Mouse (Mus musculus) heart, embryonic 14.5 days (tissue): ENCODE data around the gene Dnajb11. TPM values are rescaled to one million over a fixed set of nuclear protein-coding genes. Genes with fewer than 3 reads are reported as not detected.

Source experiments
- ATAC-seq: fragments of 200-750 bp; cut with Nextera tagmentation; 2 replicates; pipeline ENCODE4 v1.8.0; 2017; ENCODE audit warnings: low read depth, moderate TSS enrichment; ENCODE audit not compliant: insufficient number of reproducible peaks, insufficient read depth, low FRiP score
- H3K27ac ChIP-seq, 2 experiments: fragments of 200-500 bp in 1 of 2; fragments of 300-500 bp in 1 of 2; sonication (generic) in 1 of 2; replicated peaks in 1 of 2; 2 replicates each; pipeline ENCODE4 v1.5.1; 2012 to 2014; ENCODE audit warnings: low read depth in 2 of 2, low read length in 2 of 2, control low read depth in 1 of 2, mild to moderate bottlenecking in 1 of 2, mixed read lengths in 1 of 2; ENCODE audit not compliant: control insufficient read depth in 1 of 2, insufficient read depth in 1 of 2
- H3K27me3 ChIP-seq: fragments of 300-500 bp; sonication (generic); 2 replicates; pipeline ENCODE4 v1.6.1; 2014; ENCODE audit warnings: mild to moderate bottlenecking, low read length, control low read depth; ENCODE audit not compliant: control insufficient read depth, insufficient read depth
- H3K36me3 ChIP-seq: fragments of 300-500 bp; sonication (generic); 2 replicates; pipeline ENCODE4 v1.6.1; 2014; ENCODE audit warnings: mild to moderate bottlenecking, control low read depth, low read length, mixed read lengths; ENCODE audit not compliant: control insufficient read depth, insufficient read depth
- H3K4me1 ChIP-seq, 2 experiments: fragments of 200-500 bp in 1 of 2; fragments of 300-500 bp in 1 of 2; sonication (generic) in 1 of 2; 2 replicates each; pipeline ENCODE4 v1.6.1; 2012 to 2014; ENCODE audit warnings: low read length in 2 of 2, control low read depth in 1 of 2, mixed read lengths in 1 of 2; ENCODE audit not compliant: control insufficient read depth in 2 of 2, insufficient read depth in 2 of 2
- H3K4me2 ChIP-seq: fragments of 300-500 bp; sonication (generic); 2 replicates; pipeline ENCODE4 v1.6.1; 2014; ENCODE audit warnings: mild to moderate bottlenecking, low read length
- H3K4me3 ChIP-seq, 2 experiments: fragments of 200-500 bp in 1 of 2; fragments of 300-500 bp in 1 of 2; sonication (generic) in 1 of 2; 2 replicates each; pipeline ENCODE4 v1.5.1; 2012 to 2014; ENCODE audit warnings: low read length in 2 of 2, mild to moderate bottlenecking in 2 of 2, control low read depth in 1 of 2, low read depth in 1 of 2, moderate library complexity in 1 of 2; ENCODE audit not compliant: control insufficient read depth in 1 of 2, insufficient read depth in 1 of 2
- H3K9ac ChIP-seq: fragments of 300-500 bp; sonication (generic); 2 replicates; pipeline ENCODE4 v1.6.1; 2014; ENCODE audit warnings: mild to moderate bottlenecking, low read length
- H3K9me3 ChIP-seq: fragments of 300-500 bp; sonication (generic); 2 replicates; pipeline ENCODE4 v1.6.1; 2016; ENCODE audit warnings: low read length, control low read depth; ENCODE audit not compliant: control insufficient read depth
- WGBS: fragments of 180-500 bp; shearing (Covaris S2); extraction: QIAGEN DNeasy Blood & Tissue Kit; methylation state at CpG from one replicate; pipeline ENCODE4 v1.1.7; 2014; 5-methylcytosine and 5-hydroxymethylcytosine counted together
- polyA plus RNA-seq: library from polyadenylated mRNA; unstranded; fragments of >200 nt; fragmentation: Nextera tagmentation; extraction: Ambion mirVana; gene quantifications from 2 replicates; pipeline ENCODE4 v1.2.1, GENCODE M21; 2014

Dnajb11 gene
- polyA plus RNA-seq, 1 experiment from 2014 or later = 86.4 TPM

DNA sequence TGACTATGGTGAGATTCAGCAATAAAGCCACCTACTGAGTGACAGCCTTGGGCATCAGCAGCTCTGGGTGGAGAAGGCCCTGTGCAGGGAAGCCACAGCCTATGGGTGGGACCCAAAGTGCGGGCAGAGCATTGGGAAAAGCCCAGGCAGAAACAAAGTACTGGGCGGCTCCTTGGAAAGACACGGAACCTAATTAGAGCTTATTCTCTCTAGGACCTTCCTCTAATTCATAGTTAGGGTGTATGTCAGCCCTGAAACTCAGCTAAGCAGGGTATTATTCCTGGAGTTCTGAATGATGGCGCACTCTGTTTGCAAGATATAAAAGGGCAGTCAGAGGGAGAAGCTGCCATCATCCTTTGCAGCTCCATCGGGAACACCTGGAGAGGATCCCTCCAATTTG is 60.4 kb downstream of the Dnajb11 start, which contains the start of gene Fetub:
Fetub (plus strand) TSS at position 301 of the 400 bp plus-strand sequence.
- ATAC-seq = no peak
- WGBS = 84% methylated on average over 5 of the region's 5 CpGs
- Histone ChIP-seq H3K36me3 (no peaks in the 10 kb centered on the region), H3K27me3 (no peaks in the 10 kb centered on the region), H3K4me3 (no peak within 1 kb of the TSS), H3K9me3 (no peaks in the 10 kb centered on the region), H3K27ac (no peak within 1 kb of the TSS), H3K4me1 (no peaks in the 10 kb centered on the region), H3K4me2 (no peak within 1 kb of the TSS), H3K9ac (no peak within 1 kb of the TSS)

DNA sequence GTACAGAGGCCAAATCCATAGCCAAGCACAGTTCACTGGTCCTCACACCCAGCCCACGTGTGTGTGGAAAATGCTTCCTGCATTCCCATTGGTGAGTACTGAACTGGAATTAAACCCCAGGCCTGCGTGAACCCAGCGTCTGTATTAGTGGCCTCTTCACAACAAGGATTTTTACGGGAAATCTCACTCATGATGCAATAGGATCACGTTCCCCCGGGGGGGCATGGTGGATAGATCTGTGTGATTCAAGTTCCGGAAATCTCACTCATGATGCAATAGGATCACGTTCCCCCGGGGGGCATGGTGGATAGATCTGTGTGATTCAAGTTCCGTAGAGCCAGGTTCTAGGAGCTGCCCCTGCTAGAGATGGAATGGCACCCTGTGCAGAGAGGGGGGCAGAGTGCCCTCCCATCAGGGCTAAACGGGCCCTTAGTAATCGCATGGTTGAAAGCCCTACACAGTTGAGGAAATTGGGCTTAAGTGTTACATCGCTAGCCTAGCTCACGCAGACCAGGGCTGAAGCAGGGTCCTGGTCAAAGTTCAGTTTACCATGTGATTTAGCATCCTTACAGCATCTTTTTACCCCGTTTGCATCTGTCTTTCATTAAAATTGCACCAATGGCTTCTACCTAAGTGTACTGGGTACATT is 61.1 kb downstream of the Dnajb11 start:
- Histone ChIP-seq H3K27ac (no peak overlapping the region), H3K4me3 (no peak overlapping the region), H3K36me3 (no peaks in the 10 kb centered on the region), H3K27me3 (no peaks in the 10 kb centered on the region), H3K4me1 (no peaks in the 10 kb centered on the region), H3K9me3 (no peaks in the 10 kb centered on the region), H3K9ac (no peak overlapping the region), H3K4me2 (no peak overlapping the region)
- WGBS = 82% methylated on average over 15 of the region's 15 CpGs
- no peak for ATAC-seq

DNA sequence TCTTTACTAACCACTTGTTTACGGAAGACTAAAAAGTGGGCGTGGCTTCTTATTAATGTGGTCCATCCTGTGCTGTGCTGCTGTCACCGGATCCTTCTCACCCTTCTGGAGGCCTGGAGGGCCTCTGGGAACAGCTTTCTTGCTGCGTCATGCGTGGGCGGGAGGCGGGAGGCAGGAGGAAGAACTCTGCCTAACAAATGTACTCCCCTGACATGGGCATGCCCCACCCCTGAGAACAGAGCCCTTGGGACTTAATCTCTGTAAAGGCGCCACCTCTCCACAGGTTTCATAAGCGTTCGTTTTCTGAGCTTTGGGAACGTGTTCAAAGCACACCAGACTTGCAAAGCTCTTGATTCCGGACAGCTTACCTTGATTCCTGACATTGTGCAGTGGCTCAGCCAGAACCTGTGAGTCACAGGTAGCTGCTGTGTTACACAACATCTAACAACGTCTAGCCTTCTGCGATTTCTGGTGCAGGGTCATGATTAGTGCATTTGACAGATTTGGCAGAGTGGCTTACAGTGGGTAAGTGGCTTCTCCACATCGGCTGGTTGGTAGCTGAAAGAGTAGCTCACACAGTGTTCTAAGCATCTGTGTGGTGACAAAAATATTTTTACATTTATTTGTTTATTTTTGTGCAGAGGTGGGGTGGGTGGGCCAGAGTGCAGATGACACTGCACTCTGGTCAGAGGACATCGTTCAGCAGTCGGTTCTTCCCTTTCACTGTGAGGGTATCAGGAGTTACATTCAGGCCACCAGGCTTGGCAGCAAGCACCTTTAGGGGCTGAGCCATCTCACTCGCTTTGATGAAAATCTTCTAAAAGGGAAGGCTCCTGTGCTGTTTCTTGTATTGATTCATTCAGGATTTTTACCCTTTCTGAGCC is 62.6 kb downstream of the Dnajb11 start:
- H3K27ac ChIP-seq = no peak overlapping the region
- H3K36me3 ChIP-seq = no peaks in the 10 kb centered on the region
- H3K4me2 ChIP-seq = no peak overlapping the region
- no peaks in the 10 kb centered on the region for H3K27me3 ChIP-seq
- no peak for ATAC-seq
- no peaks in the 10 kb centered on the region for H3K4me1 ChIP-seq
- no peaks in the 10 kb centered on the region for H3K9me3 ChIP-seq
- H3K4me3 ChIP-seq = no peak overlapping the region
- 44% methylated on average over 18 of the region's 18 CpGs for whole genome bisulfite sequencing
- no peak overlapping the region for H3K9ac ChIP-seq

DNA sequence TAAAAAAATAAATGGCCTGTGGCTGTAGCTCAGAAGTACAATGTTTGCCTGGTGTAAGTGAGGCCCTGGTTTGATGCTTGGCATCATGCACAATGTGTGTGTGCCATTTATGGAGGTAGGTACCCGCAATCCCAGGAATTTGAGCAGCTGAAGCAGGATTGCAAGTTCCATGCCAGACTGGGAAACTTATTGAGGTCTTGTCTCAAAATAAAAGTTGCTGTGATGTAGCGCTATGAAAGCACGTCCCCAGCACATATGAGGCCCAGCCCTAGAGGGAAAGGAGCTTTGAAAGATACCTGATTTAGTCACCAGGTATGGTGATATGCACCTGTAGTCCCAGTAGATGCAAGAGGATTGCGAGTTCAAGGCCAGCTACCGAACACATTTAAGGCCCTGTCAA is 64.1 kb downstream of the Dnajb11 start:
- Histone ChIP-seq H3K4me2 (no peak overlapping the region), H3K4me3 (no peak overlapping the region), H3K4me1 (no peaks in the 10 kb centered on the region), H3K36me3 (no peaks in the 10 kb centered on the region), H3K9ac (no peak overlapping the region), H3K9me3 (no peaks in the 10 kb centered on the region), H3K27ac (no peak overlapping the region), H3K27me3 (no peaks in the 10 kb centered on the region)
- 91% methylated on average over 5 of the region's 5 CpGs for WGBS
- no peak for ATAC-seq

DNA sequence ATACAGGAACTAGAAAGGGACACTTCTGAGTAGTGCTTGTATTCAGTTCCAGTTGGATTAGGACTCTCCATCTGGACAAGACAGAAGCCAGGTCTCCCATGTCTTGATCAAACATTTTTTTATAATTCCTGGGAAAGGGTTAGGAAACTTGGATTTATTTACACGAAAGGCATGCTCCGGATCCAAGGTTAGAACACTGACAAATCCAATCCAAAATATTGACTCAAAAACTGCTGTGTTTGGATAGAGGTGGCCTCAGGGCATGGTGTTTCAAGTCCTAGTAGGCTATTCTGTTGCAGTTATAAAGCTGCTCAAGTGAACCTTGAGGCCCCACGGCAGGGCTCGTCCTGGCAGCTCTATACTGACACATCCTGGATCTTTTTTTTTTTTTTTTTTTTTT is 64.8 kb downstream of the Dnajb11 start:
- H3K4me1 ChIP-seq = no peaks in the 10 kb centered on the region
- no peaks in the 10 kb centered on the region for H3K36me3 ChIP-seq
- WGBS = 87% methylated on average over 4 of the region's 4 CpGs
- no peak overlapping the region for H3K4me3 ChIP-seq
- no peak overlapping the region for H3K4me2 ChIP-seq
- no peaks in the 10 kb centered on the region for H3K27me3 ChIP-seq
- no peak overlapping the region for H3K9ac ChIP-seq
- ATAC-seq = no peak
- no peak overlapping the region for H3K27ac ChIP-seq
- no peaks in the 10 kb centered on the region for H3K9me3 ChIP-seq

Other genes with a start within 250 kb of the Dnajb11 start
- gene Dgkg, start 200.6 kb upstream of the Dnajb11 start, polyA plus RNA-seq = 0.42 and 0.47 TPM in 2 replicates
- gene Crygs, start 46.3 kb upstream of the Dnajb11 start, polyA plus RNA-seq = not detected in 2 replicates
- 19.3 TPM in 2 replicates for gene Tbccd1, start 176 bp upstream of the Dnajb11 start, polyA plus RNA-seq
- gene Ahsg, start 33.4 kb downstream of the Dnajb11 start, polyA plus RNA-seq = 2.0 and 4.6 TPM in 2 replicates
- gene Fetub, start 60.5 kb downstream of the Dnajb11 start, polyA plus RNA-seq = not detected in 2 replicates
- gene Hrg, start 93.2 kb downstream of the Dnajb11 start, polyA plus RNA-seq = not detected in 2 replicates
- gene Kng2, start 171.6 kb downstream of the Dnajb11 start, polyA plus RNA-seq = not detected in 2 replicates
- gene Kng1, start 200.0 kb downstream of the Dnajb11 start, polyA plus RNA-seq = 0.36 TPM in 1 of 2 replicates, not detected in the other
- 174 and 182 TPM in 2 replicates for gene Eif4a2, start 249.6 kb downstream of the Dnajb11 start, polyA plus RNA-seq